Mouse (Mus musculus) limb, embryonic 15.5 days (tissue): ENCODE measurements around the gene Mocs1. TPM values are rescaled to one million over a fixed set of nuclear protein-coding genes. Genes with fewer than 3 reads are reported as not detected.

Experiments
- ATAC-seq: fragments of 200-750 bp; cut with Nextera tagmentation; 2 replicates; pipeline ENCODE4 v1.8.0; 2017; ENCODE audit warnings: low read depth, moderate TSS enrichment; ENCODE audit not compliant: insufficient number of reproducible peaks, low FRiP score, low TSS enrichment
- H3K27ac ChIP-seq: fragments of 300-500 bp; sonication (generic); 2 replicates; pipeline ENCODE4 v1.5.1; 2015; ENCODE audit warnings: moderate library complexity, mild to moderate bottlenecking, inconsistent platforms
- H3K27me3 ChIP-seq: fragments of 300-500 bp; sonication (generic); 2 replicates; pipeline ENCODE4 v1.6.1; 2015; ENCODE audit warnings: inconsistent platforms
- H3K36me3 ChIP-seq: fragments of 300-500 bp; sonication (generic); 2 replicates; pipeline ENCODE4 v1.6.1; 2015; ENCODE audit warnings: inconsistent platforms
- H3K4me1 ChIP-seq: fragments of 300-500 bp; sonication (generic); 2 replicates; pipeline ENCODE4 v1.6.1; 2015; ENCODE audit warnings: inconsistent platforms
- H3K4me2 ChIP-seq: fragments of 300-500 bp; sonication (generic); 2 replicates; pipeline ENCODE4 v1.6.1; 2015; ENCODE audit warnings: mild to moderate bottlenecking, inconsistent platforms
- H3K4me3 ChIP-seq: fragments of 300-500 bp; sonication (generic); 2 replicates; pipeline ENCODE4 v1.5.1; 2015; ENCODE audit warnings: mild to moderate bottlenecking, inconsistent platforms
- H3K9ac ChIP-seq: fragments of 300-500 bp; sonication (generic); 2 replicates; pipeline ENCODE4 v1.6.1; 2015; ENCODE audit warnings: inconsistent platforms
- H3K9me3 ChIP-seq: fragments of 300-500 bp; sonication (generic); 2 replicates; pipeline ENCODE4 v1.6.1; 2016; ENCODE audit warnings: inconsistent platforms
- WGBS: fragments of 180-500 bp; shearing (Covaris S2); methylation state at CpG from one replicate; pipeline ENCODE4 v1.1.7; 2015; 5-methylcytosine and 5-hydroxymethylcytosine counted together
- polyA plus RNA-seq: library from polyadenylated mRNA; unstranded; fragments of >200 nt; fragmentation: Nextera tagmentation; extraction: Ambion mirVana; gene quantifications from 2 replicates; pipeline ENCODE4 v1.2.1, GENCODE M21; 2015

Mocs1 gene
- polyA plus RNA-seq, 1 experiment from 2014 or later, result 10.4 TPM

GRCm38 (mm10) chr17:49416228-49416627, 11.9 kb upstream of the Mocs1 start:
- no peak for ATAC-seq

GRCm38 (mm10) chr17:49419813-49420212, 8.3 kb upstream of the Mocs1 start:
- Histone ChIP-seq H3K27ac (no peak overlapping the region), H3K4me1 (no peaks in the 10 kb centered on the region), H3K9ac (no peak overlapping the region), H3K36me3 (no peaks in the 10 kb centered on the region), H3K27me3 (no peaks in the 10 kb centered on the region), H3K4me2 (no peak overlapping the region), H3K4me3 (no peak overlapping the region), H3K9me3 (no peaks in the 10 kb centered on the region)
- 59% methylated on average over 6 of the region's 6 CpGs for WGBS
- ATAC-seq, result no peak

More at GRCm38 (mm10) chr17:49416228-49416627, 11.9 kb upstream of the Mocs1 start:
- Histone ChIP-seq H3K9me3 (no peaks in the 10 kb centered on the region), H3K4me3 (no peak overlapping the region), H3K9ac (no peak overlapping the region), H3K36me3 (no peaks in the 10 kb centered on the region), H3K27me3 (no peaks in the 10 kb centered on the region), H3K27ac (no peak overlapping the region), H3K4me1 (no peaks in the 10 kb centered on the region), H3K4me2 (no peak overlapping the region)
- 71% methylated on average over 3 of the region's 3 CpGs for WGBS

GRCm38 (mm10) chr17:49422286-49423066, 5.7 kb upstream of the Mocs1 start:
- no peaks in the 10 kb centered on the region for H3K4me1 ChIP-seq
- H3K27me3 ChIP-seq, result no peaks in the 10 kb centered on the region
- no peaks in the 10 kb centered on the region for H3K9me3 ChIP-seq
- 61% methylated on average over 3 of the region's 3 CpGs for WGBS
- H3K4me3 ChIP-seq, result no peak overlapping the region
- no peak overlapping the region for H3K27ac ChIP-seq
- ATAC-seq, result no peak
- no peak overlapping the region for H3K9ac ChIP-seq
- H3K4me2 ChIP-seq, result no peak overlapping the region
- H3K36me3 ChIP-seq, result no peaks in the 10 kb centered on the region

- Histone ChIP-seq H3K4me3 (no peak overlapping the region), H3K36me3 (no peaks in the 10 kb centered on the region), H3K27ac (no peak overlapping the region), H3K9me3 (no peaks in the 10 kb centered on the region), H3K4me1 (0 out of 2 replicates have a peak, but pooled peaks cover 4% of the 10 kb centered on the region), H3K9ac (no peak overlapping the region), H3K27me3 (no peaks in the 10 kb centered on the region), H3K4me2 (no peak overlapping the region)
- no peak for ATAC-seq
- 76% methylated on average over 2 of the region's 2 CpGs for WGBS
Measured at GRCm38 (mm10) chr17:49423067-49423325, 5.2 kb upstream of the Mocs1 start.

- Histone ChIP-seq H3K9ac (no peak overlapping the region), H3K4me3 (no peak overlapping the region), H3K27me3 (no peaks in the 10 kb centered on the region), H3K27ac (no peak overlapping the region), H3K36me3 (no peaks in the 10 kb centered on the region), H3K4me2 (no peak overlapping the region), H3K4me1 (0 out of 2 replicates have a peak, but pooled peaks cover 6% of the 10 kb centered on the region), H3K9me3 (no peaks in the 10 kb centered on the region)
- WGBS, result 84% methylated on average over 3 of the region's 3 CpGs
- no peak for ATAC-seq
Measured at GRCm38 (mm10) chr17:49423872-49424271, 4.3 kb upstream of the Mocs1 start.

GRCm38 (mm10) chr17:49427631-49428238, 427 bp upstream of the Mocs1 start:
- H3K4me3 ChIP-seq, result peak overlapping the region; percentile 73
- H3K27me3 ChIP-seq, result no peaks in the 10 kb centered on the region
- peak; percentile 15; the same call in 1 of the 2 replicates for ATAC-seq
- no peaks in the 10 kb centered on the region for H3K9me3 ChIP-seq
- H3K27ac ChIP-seq, result no peak overlapping the region
- H3K4me1 ChIP-seq, result peaks cover 32% of the 10 kb centered on the region
- peak overlapping the region; percentile 79 for H3K4me2 ChIP-seq
- no peaks in the 10 kb centered on the region for H3K36me3 ChIP-seq
- H3K9ac ChIP-seq, result no peak overlapping the region
- WGBS, result 20% methylated on average over 9 of the region's 9 CpGs

GRCm38 (mm10) chr17:49428751-49429415, 721 bp downstream of the Mocs1 start:
- H3K36me3 ChIP-seq, result no peaks in the 10 kb centered on the region; the same call in 1 of the 2 replicates
- H3K27me3 ChIP-seq, result no peaks in the 10 kb centered on the region
- ATAC-seq, result no peak
- peak overlapping the region; percentile 90 for H3K9ac ChIP-seq
- peak overlapping the region; percentile 73 for H3K4me3 ChIP-seq
- 33% methylated on average over 13 of the region's 13 CpGs for WGBS
- H3K4me2 ChIP-seq, result peak overlapping the region; percentile 79
- H3K27ac ChIP-seq, result peak overlapping the region; percentile 88
- H3K9me3 ChIP-seq, result no peaks in the 10 kb centered on the region
- H3K4me1 ChIP-seq, result peaks cover 37% of the 10 kb centered on the region

GRCm38 (mm10) chr17:49429471-49430129, 1.4 kb downstream of the Mocs1 start:
- ATAC-seq, result no peak
- WGBS, result 78% methylated on average over 6 of the region's 6 CpGs
- no peaks in the 10 kb centered on the region for H3K27me3 ChIP-seq
- H3K9ac ChIP-seq, result no peak overlapping the region
- H3K4me1 ChIP-seq, result peaks cover 37% of the 10 kb centered on the region
- no peak overlapping the region for H3K27ac ChIP-seq
- H3K9me3 ChIP-seq, result no peaks in the 10 kb centered on the region
- H3K4me3 ChIP-seq, result peak overlapping the region; percentile 73
- peaks cover 7% of the 10 kb centered on the region for H3K36me3 ChIP-seq
- peak overlapping the region; percentile 79 for H3K4me2 ChIP-seq

GRCm38 (mm10) chr17:49430136-49430535, 2.0 kb downstream of the Mocs1 start:
- no peak overlapping the region for H3K9ac ChIP-seq
- no peaks in the 10 kb centered on the region for H3K9me3 ChIP-seq
- H3K4me3 ChIP-seq, result no peak overlapping the region
- WGBS, result 62% methylated on average over 6 of the region's 6 CpGs
- H3K4me1 ChIP-seq, result peaks cover 37% of the 10 kb centered on the region
- peaks cover 12% of the 10 kb centered on the region for H3K36me3 ChIP-seq
- no peaks in the 10 kb centered on the region for H3K27me3 ChIP-seq
- ATAC-seq, result no peak
- H3K27ac ChIP-seq, result no peak overlapping the region
- 0 out of 2 replicates have a peak overlapping the region, but pooled peaks have one; percentile 12 for H3K4me2 ChIP-seq

GRCm38 (mm10) chr17:49431176-49431575, 3.0 kb downstream of the Mocs1 start:
- Histone ChIP-seq H3K9me3 (no peaks in the 10 kb centered on the region), H3K4me2 (no peak overlapping the region), H3K4me3 (no peak overlapping the region), H3K27ac (no peak overlapping the region), H3K9ac (no peak overlapping the region), H3K36me3 (peaks cover 21% of the 10 kb centered on the region), H3K4me1 (peaks cover 37% of the 10 kb centered on the region), H3K27me3 (no peaks in the 10 kb centered on the region)
- no peak for ATAC-seq
- WGBS, result 81% methylated on average over 6 of the region's 6 CpGs

GRCm38 (mm10) chr17:49432071-49432711, 4.0 kb downstream of the Mocs1 start:
- peak overlapping the region; percentile 47; the same call in 1 of the 2 replicates for H3K27ac ChIP-seq
- no peak overlapping the region for H3K4me2 ChIP-seq
- no peak overlapping the region for H3K4me3 ChIP-seq
- H3K9ac ChIP-seq, result no peak overlapping the region
- H3K27me3 ChIP-seq, result no peaks in the 10 kb centered on the region
- whole genome bisulfite sequencing, result 41% methylated on average over 4 of the region's 4 CpGs
- no peaks in the 10 kb centered on the region for H3K9me3 ChIP-seq
- peaks cover 37% of the 10 kb centered on the region for H3K4me1 ChIP-seq
- H3K36me3 ChIP-seq, result peaks cover 25% of the 10 kb centered on the region
- ATAC-seq, result 0 out of 2 replicates have a peak, but pooled peaks have one; percentile 8
